Mouse (Mus musculus): ENCODE measurements at regions not wholly inside any gene's neighbourhood (a gene's known extent, or its start where the extent isn't known, plus 50 kb on each side); places are given as distances from the start of the nearest gene placed in this dataset.
A peak's percentile ranks its signal among the peaks of the same experiment; 100 is the strongest.
"Not testable (repeated sequence)": the region's sequence is repeated elsewhere in the genome, so short reads cannot be mapped to it uniquely, and the experiment has no call there.

- DNase-seq (ENCODE audit: low spot score) = no peak
Observed at GRCm38 (mm10) chr12:109749256-109749655, 149.1 kb upstream of the Rtl1 start.

GRCm38 (mm10) chr12:109749711-109750243 is 149.6 kb upstream of the Rtl1 start:
- peak; percentile 45 for DNase-seq (ENCODE audit: low spot score)

GRCm38 (mm10) chr12:109754986-109755385 is 154.9 kb upstream of the Rtl1 start:
- DNase-seq (ENCODE audit: low spot score) = no peak

GRCm38 (mm10) chr12:109764293-109764692 is 164.2 kb upstream of the Rtl1 start:
- no peak for DNase-seq (ENCODE audit: low spot score)

GRCm38 (mm10) chr12:109766602-109767001 is 166.5 kb upstream of the Rtl1 start:
- DNase-seq (ENCODE audit: low spot score) = not testable (repeated sequence)

GRCm38 (mm10) chr12:109772543-109772942 is 172.4 kb upstream of the Rtl1 start:
- DNase-seq (ENCODE audit: low spot score) = no peak

GRCm38 (mm10) chr12:109773909-109774313 is 173.8 kb upstream of the Rtl1 start:
- no peak for DNase-seq (ENCODE audit: low spot score)

GRCm38 (mm10) chr12:109798846-109799245 is 198.7 kb upstream of the Rtl1 start:
- DNase-seq (ENCODE audit: low spot score) = no peak

GRCm38 (mm10) chr12:109799395-109799794 is 199.3 kb upstream of the Rtl1 start:
- DNase-seq (ENCODE audit: low spot score) = no peak

- no peak for DNase-seq (ENCODE audit: low spot score)
Observed at GRCm38 (mm10) chr12:109827241-109827915, 227.2 kb upstream of the Rtl1 start.

- DNase-seq (ENCODE audit: low spot score) = no peak
Observed at GRCm38 (mm10) chr12:109830303-109831020, 230.3 kb upstream of the Rtl1 start.

- DNase-seq (ENCODE audit: low spot score) = no peak
Observed at GRCm38 (mm10) chr12:109832964-109833363, 232.8 kb upstream of the Rtl1 start.

GRCm38 (mm10) chr12:109836521-109836920 is 236.4 kb upstream of the Rtl1 start:
- no peak for DNase-seq (ENCODE audit: low spot score)

GRCm38 (mm10) chr12:109839126-109839587 is 239.0 kb upstream of the Rtl1 start:
- DNase-seq (ENCODE audit: low spot score) = no peak

- no peak for DNase-seq (ENCODE audit: low spot score)
Observed at GRCm38 (mm10) chr12:109839946-109840524, 239.9 kb upstream of the Rtl1 start.

GRCm38 (mm10) chr12:109844723-109845601 is 244.8 kb upstream of the Rtl1 start:
- DNase-seq (ENCODE audit: low spot score) = no peak

GRCm38 (mm10) chr12:109845602-109845906 is 245.4 kb upstream of the Rtl1 start:
- DNase-seq (ENCODE audit: low spot score) = no peak

GRCm38 (mm10) chr12:109856336-109856735 is 256.2 kb upstream of the Rtl1 start:
- DNase-seq (ENCODE audit: low spot score) = no peak

- no peak for DNase-seq (ENCODE audit: low spot score)
Observed at GRCm38 (mm10) chr12:109857705-109858104, 257.6 kb upstream of the Rtl1 start.

GRCm38 (mm10) chr12:109864826-109865225 is 264.7 kb upstream of the Rtl1 start:
- DNase-seq (ENCODE audit: low spot score) = no peak

GRCm38 (mm10) chr12:109871021-109871420 is 270.9 kb upstream of the Rtl1 start:
- DNase-seq (ENCODE audit: low spot score) = no peak
